Mouse (Mus musculus) cerebellum, postnatal 25 days (tissue): ENCODE measurements at regions not wholly inside any gene's neighbourhood (a gene's known extent, or its start where the extent isn't known, plus 50 kb on each side); places are given as distances from the start of the nearest gene placed in this dataset.
"Not testable (repeated sequence)": the region's sequence is repeated elsewhere in the genome, so short reads cannot be mapped to it uniquely, and the experiment has no call there.

Source experiments
- DNase-seq, 2 experiments: peaks; one replicate each; pipeline ENCODE4 v3.0.0; 2021; ENCODE audit warnings: mixed read lengths in 2 of 2

DNA sequence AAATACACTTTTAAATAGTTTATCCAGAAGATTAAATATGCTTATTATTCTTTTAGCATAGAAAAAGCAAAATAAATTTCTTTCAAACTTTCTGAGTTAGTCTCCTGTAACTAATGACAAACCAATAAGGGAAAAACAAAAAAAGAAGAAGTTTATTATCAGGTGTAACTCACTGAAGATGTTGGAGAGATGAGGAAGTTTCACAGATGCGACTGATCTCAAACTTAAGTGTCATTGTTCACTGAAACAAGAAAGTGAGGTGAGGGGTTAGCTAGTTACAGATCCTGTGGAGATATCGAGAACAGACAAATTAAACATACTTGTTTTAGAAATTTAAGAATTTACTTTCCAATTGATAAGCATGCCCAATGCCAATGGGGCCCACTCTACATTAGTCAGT, 199.2 kb downstream of the Wdr20rt start:
- no peak for DNase-seq

DNA sequence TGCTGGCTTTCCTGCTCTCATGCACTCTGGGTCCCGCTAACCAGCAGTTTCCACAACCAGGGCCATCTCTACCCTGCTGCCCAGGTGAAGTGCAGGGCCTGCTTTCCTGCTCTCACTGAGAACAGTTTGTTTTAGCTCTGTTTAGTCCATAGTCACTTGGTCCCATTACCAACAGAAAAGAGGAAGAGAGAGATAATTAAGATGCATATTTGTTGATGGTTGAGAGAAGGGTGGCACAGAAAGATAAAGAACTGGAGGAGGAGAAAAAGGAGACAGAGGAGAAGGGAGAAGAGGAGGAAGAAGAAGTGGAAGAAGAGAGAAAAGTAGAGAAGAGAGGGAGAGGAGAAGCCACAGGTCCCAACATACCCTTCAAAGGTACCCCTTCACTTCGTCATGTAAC, 200.1 kb downstream of the Wdr20rt start:
- no peak for DNase-seq

DNA sequence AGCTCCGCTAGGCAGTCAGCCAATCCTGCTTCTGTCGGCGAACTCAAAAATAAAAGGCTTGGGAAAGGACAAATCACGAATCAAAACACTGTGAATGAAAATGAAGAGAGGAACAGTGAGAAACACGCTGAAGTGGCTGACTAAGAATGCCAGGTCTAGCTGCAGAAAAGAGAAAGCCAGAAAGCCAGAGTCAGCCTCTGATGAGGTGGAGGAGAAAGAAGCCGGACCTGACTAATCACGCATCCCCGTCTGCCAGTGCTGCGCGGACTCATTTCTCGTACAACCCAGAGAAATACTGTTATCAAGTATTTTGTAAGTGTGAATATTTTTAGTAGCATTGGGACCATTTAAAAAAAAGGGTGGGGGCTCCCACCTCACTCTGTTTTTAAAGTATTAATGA, 201.6 kb downstream of the Wdr20rt start:
- no peak for DNase-seq

DNA sequence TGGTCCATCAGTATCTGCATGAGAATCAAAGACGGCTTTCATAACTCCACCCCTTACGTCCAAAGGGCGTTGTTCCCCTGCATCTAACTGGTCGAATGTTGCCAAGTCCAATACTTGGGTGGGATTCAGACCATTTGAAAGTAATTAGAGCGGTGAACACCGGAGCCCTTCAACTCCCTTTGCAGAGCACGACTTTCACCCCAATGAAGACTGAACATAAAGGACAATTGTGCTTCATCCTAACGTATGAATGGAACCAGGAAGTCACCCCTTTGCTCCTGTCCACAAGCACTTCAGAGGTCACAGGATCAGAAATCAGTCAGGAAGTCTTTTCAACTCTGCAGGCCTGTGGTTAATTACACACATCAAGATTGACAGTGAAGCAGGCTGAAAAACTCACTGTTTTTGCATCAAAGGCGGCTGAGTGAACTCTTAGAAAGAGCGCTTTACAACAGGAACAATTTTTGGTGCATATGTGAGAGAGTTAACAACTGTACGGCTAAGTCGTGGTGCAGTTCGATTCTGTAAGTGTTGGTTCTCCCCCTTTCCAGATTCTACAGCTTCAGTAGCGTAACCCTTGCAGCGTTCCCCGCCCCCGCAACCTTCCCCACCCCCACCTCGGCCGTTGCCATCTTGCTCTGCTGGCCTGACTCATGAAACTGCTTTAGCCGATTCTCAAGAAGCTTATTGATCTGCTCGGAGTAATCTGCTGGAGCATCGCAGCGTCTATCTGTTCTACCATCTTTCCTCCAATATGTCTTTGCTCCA, 203.1 kb downstream of the Wdr20rt start:
- no peak for DNase-seq

DNA sequence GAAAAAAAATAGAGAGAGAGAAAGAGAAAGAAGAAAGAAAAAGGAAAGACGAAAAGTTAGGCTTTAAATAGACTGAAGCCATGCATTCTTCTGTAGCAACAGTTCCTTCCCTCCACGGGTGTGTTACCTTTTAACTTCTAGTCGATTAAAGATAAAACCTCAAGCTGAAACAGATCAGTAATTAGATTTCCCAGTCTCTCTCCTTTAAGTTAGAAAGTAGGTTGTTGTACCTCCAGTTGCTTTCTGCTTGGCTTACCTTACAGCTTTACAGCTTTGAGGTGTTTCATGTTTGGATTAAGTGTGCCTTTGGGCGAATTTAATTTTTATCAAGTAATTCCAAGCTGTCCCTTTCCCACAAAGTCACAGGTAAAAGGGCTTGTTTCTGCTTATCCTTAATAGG, 225.5 kb downstream of the Wdr20rt start:
- no peak for DNase-seq

DNA sequence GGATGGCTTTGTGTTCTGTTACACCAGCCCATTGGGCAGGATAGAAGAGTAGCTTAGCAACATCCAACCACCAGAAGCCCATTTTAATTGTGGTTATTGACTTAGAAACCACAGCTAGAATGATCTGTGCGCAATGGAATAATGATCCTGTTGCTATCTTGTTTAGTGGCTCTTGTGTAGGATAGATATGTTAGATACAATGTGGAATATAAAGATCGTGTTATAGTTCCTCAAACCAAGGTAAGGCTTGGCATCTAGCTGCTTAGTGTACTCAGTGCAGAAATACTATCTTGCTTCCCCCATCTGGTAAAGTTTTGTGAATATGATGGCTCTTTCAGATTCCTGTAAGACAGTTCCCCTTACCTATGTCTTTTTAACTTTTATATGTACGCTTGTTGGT, 230.4 kb downstream of the Wdr20rt start:
- DNase-seq: no peak

DNA sequence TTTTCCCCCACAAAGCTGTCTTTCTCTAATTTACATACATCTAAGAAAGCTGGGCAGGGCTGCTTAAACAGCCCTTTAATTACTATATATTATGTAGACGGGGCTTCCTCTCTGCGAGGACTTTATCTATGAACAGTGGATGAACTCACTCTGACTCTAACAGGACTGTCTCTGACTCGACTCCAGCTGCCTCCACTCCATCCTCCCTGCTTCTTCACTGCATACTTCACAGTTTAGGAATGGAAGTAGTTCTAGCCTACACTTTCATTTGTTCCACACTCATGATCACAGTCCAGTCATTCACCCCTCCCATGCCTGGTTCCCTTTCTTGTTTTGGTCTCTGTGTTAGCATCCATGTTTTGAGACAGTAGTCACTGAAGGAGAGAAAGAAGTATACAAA, 231.6 kb downstream of the Wdr20rt start:
- no peak for DNase-seq

DNA sequence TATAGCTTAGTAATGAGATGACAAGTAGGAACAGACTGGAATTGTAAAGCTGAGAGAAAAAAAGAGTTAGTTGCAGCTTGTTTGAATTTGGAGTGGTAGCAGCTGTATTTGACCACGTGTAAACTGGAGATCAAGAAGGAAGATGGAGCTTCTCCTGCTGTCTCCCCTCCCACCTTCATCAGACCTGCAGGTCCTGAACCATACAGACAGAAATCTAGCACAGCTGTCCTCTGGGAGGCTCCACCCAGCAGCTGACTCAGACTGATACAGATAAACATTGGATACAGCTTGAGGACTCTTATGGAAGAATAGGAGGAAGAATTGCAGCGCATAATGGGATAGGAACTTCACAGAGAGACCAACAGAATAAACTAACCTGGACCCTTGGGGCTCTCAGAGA, 238.9 kb downstream of the Wdr20rt start:
- no peak for DNase-seq

DNA sequence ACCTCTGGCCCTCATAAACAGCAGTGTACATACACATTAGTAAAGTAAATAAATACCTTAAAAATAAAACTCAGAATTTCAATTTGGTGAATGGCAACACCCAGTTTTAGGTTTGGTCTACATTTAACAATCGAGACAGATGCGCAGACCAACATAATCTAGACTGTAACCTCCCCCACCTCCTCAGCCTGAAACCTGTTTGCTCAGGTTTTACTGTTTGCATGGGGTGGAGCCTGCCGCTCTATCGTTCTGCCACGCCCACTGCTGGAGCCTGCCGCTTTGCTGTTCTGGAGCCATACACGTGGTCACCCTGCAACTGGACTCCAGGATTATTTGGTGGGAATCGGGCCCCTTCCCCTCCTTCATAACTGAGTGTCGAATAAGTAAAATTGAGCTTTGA, 253.4 kb downstream of the Wdr20rt start:
- DNase-seq: not testable (repeated sequence)

DNA sequence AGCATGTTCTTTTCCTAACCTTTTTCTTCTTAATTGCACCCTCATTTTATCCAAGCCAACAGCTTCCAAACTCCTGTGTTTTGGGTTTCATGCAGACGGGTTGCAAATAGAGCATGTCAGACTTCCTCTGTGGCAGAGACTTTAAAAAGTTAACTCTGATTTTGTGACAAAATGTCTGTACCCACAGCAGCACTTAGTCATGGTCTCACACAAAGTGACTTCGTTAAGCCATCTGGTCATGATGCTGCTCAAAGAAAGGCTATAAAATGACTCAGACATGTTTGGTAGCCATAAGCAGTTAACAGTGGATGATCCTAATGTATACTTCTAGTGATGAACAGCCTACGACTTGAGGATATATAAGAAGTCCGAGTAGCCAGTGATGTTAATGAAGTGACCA, 255.5 kb downstream of the Wdr20rt start:
- DNase-seq: no peak

DNA sequence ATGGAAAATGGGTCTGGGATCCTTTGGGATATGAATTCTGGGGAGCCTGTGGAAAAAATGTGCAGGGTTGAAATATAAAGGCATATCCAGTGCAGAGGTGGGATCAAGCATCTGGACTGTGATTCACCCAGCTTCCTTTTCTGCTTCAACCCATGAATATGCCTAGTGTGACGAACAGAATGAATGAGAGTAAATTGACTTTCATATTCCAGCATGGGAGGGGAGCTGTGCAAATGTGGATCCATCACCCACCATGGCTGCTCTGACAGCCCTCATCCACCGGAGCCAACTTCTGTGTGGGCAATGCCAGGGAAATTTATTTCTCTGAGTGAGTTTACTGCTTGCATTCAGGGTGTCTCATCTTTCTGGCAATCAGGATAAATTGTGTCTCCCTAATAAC, 265.8 kb downstream of the Wdr20rt start:
- DNase-seq: no peak

DNA sequence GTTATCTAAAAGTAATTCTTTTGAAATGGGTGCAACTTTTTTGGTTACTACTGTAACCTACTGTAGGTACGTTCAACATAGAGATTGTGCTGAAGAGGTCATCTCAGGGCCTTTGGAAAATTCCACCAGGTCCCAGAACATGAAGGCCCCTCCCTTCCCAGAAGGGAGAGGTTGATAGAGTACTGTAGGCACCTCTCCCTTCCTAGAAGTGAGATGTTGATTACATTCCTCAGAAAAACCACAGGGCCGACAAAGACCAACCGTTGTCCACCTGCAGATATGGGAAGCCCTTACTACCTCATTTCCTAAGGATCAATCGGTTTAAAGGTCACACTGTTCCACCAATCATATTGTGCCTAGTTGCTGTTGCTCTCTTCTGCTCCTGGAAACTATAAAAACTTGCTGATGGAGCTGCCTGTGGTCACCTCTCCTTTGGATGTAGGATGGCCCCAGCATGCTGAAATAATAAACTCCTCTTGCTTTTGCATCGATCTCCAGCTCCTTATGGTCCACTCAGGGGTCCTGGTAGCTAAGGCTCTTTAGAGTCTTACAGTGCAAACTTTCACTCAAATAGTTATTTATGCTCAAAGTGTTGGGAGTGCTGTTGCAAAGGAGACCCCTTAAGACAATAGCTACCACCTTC, 269.2 kb downstream of the Wdr20rt start:
- DNase-seq: no peak

DNA sequence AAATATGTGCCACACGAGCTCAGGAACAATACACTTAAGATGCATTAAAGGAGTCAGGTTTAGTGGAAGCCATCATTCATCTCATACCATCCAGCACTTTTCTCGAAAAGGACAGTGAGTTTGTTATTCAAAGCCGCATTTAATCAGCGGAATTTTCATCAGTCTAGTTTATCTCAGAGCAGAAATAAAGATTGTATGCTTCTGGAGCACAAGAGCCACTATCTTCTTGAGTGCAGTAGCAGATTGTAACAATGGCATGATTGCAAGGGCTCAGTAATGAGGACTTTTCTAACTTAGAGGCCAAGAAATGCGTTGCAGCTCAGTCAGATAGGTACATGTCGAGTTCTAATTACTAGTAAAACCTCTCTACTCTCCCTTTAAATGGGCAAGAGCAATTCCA, 271.3 kb downstream of the Wdr20rt start:
- DNase-seq: no peak

DNA sequence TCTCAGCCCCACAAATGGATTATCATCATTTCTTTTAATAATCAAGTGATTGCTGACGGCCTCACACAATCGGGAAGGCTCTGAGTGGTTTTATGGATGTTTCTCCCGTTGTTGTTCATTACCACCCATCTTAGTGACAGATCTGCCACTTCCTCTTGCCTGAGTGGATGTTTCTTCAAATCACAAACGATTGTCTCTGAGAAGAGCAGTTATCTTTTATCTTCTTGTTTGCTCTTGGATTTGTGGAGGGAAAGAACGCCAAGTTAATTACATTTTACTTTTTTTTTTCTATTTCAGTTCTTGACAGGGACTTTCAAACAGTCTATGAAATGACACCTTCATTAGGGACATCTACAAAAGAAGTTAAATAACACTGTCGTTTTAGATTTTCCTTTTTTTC, 272.3 kb downstream of the Wdr20rt start:
- DNase-seq: no peak

DNA sequence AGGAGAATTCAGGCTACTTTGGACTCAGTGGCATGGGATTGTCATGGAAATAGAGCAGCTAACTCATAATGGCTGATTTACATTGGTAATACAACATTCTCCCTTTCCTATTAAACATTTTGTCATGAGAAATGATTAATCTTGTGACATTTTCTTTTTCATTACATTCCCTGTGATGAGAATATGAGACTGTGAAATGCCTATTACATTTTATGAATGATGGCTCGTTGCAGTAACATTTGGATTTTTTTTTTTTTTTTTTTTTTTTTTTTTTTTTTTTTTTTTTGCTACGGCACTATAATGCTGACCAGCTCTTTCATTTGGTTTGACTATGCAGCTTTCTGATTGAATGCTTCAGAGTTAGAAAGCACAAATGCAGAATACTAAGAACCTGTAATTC, 276.1 kb downstream of the Wdr20rt start:
- DNase-seq: no peak

DNA sequence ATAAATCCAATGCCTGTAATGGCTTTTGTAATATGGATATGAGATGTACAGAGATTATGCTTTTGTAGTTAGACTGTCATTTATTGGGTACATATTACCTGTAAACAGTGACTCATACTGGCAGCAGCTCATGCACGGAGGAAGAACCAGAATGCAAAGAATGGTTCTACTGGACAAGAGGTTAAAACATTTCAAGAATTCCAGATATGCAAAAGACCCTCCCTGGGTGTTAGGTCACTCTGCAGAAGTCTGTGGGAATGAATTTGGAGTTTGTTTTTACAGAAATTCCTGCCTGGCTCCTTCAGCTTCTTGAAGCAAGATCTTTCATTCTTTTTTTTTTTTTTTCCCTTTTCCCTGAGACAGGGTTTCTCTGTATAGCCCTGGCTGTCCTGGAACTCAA, 276.7 kb downstream of the Wdr20rt start:
- no peak for DNase-seq

DNA sequence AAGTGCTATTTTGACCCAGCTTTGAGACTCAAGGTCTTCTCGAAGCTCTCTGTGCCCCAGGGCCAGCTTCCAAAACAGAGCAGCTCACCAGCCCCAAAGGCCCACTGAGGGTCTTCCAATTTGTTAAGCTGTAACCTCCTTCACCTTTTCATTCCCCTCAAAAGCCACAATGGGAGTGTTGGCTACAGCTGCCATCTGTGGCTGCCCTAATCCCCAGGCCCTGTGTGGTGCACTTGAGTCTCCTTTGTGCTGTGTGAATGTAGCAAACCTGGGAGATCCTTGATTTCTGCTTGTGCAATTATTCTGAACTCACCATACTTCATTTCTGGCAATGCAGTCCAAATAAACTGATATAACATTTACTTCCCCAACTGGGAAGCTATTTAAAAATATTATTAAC, 287.8 kb downstream of the Wdr20rt start:
- no peak for DNase-seq

DNA sequence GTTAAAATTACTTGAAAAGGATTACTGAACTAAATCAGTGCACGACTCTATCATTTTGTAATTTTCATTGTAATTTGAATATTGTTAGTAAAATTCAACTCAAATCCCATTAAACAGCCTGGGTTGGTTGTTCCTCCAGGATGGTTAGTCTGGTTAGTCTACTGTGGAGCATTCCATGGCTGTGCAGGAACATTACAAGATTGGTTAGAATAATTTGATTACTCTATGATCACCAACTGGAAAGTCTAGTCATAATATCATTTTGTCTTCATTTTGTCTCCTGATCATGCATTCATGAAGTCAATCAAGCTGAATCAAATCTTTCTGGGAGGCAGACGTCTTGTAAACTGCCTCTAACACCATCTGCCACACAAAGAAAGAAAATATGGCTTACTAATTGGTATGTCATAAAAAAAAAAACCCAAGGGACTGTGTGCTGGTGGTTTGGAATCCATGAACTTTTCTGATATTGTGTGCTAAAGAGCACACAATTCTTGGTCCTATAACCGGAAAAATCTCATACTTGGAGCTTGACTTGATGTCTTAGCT, 308.9 kb downstream of the Wdr20rt start:
- DNase-seq: no peak

DNA sequence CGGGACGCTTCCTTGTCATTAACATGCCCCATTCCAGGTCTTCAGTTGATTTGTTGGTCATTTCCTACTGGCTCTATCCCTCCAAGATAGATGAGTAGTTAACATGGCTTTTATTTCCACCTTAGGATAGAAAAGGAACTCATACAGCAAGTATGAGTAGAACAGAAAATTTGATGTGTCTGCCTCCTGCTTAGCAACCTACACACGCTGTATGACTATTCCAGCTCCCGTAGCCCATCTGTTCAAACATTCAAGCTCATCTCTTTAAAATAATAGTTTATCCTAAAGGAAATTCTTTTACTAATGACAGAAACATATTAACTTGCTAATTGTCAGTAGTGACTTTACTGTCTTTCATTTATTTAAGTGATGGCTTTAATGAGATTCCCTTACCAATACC, 323.0 kb downstream of the Wdr20rt start:
- DNase-seq: no peak

DNA sequence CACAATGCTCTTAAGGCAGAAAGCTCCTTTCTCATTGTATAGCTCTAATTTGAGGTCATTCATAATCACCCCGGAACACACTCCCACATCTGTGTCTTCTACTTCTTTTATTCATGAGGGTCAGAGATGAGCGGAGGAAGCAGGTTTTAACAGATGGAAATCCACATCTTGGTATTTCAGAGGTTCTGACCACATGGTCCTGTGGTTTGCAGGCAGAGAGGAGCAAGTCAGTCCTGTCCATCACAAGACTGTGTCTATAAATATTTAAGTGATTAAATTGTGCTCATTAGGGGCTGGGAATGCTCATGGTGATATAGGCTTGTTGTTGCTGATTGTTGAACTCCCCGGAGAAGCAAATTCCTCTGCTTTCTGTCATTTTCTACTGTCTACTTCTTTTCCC, 326.9 kb downstream of the Wdr20rt start:
- DNase-seq: no peak

DNA sequence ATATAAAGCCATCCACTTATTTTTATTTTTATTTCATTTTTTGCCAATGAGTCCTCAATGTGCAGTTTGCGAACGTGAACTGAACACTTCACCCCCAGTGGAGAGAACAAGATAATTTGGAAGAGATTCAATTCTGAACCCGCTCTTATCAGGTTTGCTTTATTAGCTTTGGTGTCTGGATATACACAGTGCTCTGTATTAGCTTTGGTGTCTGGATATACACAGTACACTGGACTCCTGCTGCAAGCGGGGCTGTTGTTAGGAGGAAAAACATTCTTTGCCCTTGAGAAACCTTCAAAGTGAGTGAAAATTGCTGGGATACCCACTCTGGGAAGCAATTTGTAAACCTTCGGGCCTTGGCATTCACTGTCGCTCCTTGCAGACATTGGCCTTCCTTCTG, 333.7 kb downstream of the Wdr20rt start:
- DNase-seq: no peak

DNA sequence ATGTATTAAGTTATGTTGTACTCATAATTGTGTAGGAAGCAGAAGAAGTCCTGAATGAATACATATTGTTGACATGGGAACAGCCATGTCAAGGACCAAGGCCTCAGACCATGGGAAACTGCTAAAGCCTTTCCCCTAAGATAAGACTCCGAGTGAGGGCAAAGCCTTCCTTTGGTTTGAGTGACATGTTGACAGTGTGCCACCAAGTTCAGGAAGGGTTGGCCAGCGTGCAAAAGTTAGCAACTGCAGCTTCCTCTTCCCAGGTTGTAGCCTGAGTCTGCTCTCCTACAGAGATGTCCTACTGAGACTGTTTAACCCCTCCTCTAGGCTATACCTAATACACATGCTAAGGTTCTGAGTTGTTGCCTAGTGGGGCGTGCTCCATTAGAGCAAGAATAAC, 334.5 kb downstream of the Wdr20rt start:
- DNase-seq: no peak

DNA sequence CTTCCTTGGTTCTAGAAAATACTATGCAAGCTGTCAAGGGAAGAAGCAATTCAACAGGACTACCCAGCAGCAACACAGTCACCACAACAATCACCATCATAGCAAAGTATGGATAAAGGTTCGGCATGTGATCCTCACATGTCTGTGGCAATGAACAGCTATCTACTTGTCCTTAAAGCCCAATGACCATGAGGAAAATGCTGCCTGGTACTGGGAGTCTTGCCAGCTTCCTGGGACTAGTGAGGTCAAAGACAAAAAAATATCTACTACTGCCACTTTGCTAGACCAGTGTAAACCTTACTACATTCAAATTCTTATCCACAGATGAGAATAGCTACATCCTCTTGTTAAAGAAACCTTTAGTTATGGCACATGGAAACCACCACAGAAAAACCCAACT, 346.3 kb downstream of the Wdr20rt start:
- no peak for DNase-seq

DNA sequence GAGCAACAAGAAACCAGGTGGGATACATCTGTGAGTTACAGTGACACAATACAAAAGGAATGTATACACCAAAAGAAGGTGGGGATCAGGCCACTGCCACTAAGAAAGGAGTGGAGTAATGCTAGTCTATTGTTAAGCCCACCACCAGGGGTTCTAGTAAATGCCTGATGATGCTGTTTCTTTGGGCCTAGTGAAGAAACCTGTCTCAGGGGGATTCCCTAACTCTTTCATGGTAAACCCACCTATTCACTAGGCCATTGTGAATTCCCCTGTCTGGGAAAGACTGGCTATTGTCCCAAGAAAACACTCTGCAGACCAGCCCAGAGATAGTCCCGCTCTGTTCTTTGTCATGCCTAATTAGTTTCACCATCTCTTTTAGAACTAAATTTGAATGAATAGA, 368.2 kb downstream of the Wdr20rt start:
- no peak for DNase-seq

DNA sequence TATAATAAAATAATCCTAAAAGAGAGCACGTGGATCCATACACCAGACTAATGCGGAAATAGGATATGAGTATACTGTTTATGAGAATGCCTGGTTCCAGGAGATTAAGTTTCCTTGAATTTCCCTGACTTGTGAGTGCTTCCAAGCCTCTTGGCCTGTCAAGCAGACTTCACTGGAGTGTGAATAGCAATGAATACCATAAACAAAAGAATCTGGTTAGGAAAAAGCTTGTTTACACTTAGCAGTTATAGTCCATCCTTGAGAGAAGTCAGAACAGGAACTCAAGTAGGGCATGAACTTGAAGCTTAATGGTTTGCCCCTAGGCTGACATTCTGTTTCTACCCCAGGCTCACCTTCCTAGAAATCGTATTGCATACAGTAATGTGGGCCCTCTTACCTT, 368.8 kb downstream of the Wdr20rt start:
- no peak for DNase-seq
